Mouse (Mus musculus) liver, postnatal 0 days (tissue): ENCODE results near the gene Bach2. TPM values are rescaled to one million over a fixed set of nuclear protein-coding genes. Genes with fewer than 3 reads are reported as not detected.

Experiments
- ATAC-seq: fragments of 200-750 bp; cut with Nextera tagmentation; 2 replicates; pipeline ENCODE4 v1.8.0; 2017; ENCODE audit warnings: mild to moderate bottlenecking, moderate library complexity
- DNase-seq: peaks from one replicate; pipeline ENCODE4 v3.0.0-alpha.2; 2016
- H3K27ac ChIP-seq: fragments of 300-500 bp; sonication (generic); 2 replicates; pipeline ENCODE4 v1.5.1; 2014; ENCODE audit warnings: antibody characterized with exemption, moderate library complexity, mild to moderate bottlenecking, low read depth
- H3K27me3 ChIP-seq: fragments of 300-500 bp; sonication (generic); 2 replicates; pipeline ENCODE4 v1.6.1; 2014; ENCODE audit warnings: low read length, control low read depth, mixed read lengths; ENCODE audit not compliant: insufficient read depth
- H3K36me3 ChIP-seq: fragments of 300-500 bp; sonication (generic); replicated peaks from 2 replicates; pipeline ENCODE4 v1.6.1; 2014; ENCODE audit warnings: mild to moderate bottlenecking, control low read depth, low read length, moderate library complexity, mixed read lengths; ENCODE audit not compliant: insufficient read depth
- H3K4me1 ChIP-seq: fragments of 300-500 bp; sonication (generic); 2 replicates; pipeline ENCODE4 v1.6.1; 2014; ENCODE audit warnings: antibody characterized with exemption, mild to moderate bottlenecking, control low read depth; ENCODE audit not compliant: insufficient read depth
- H3K4me2 ChIP-seq: fragments of 300-500 bp; sonication (generic); 2 replicates; pipeline ENCODE4 v1.6.1; 2014; ENCODE audit warnings: low read depth, mild to moderate bottlenecking, low read length, moderate library complexity, mixed read lengths
- H3K4me3 ChIP-seq: fragments of 300-500 bp; sonication (generic); 2 replicates; pipeline ENCODE4 v1.5.1; 2014; ENCODE audit warnings: low read depth, low read length
- H3K9ac ChIP-seq: fragments of 300-500 bp; sonication (generic); replicated peaks from 2 replicates; pipeline ENCODE4 v1.6.1; 2014; ENCODE audit warnings: mild to moderate bottlenecking, moderate library complexity
- H3K9me3 ChIP-seq: fragments of 300-500 bp; sonication (generic); 2 replicates; pipeline ENCODE4 v1.6.1; 2016; ENCODE audit warnings: mild to moderate bottlenecking, control low read depth, low read length, mixed read lengths
- CTCF ChIP-seq: sonication (generic); IDR thresholded peaks from 2 replicates; pipeline ENCODE4 v1.5.1; 2016; ENCODE audit warnings: antibody characterized with exemption, low read depth
- EP300 ChIP-seq: IDR thresholded peaks from 2 replicates; pipeline ENCODE4 v1.6.1; 2016; ENCODE audit warnings: antibody characterized with exemption, low read depth, mild to moderate bottlenecking
- WGBS: fragments of 180-500 bp; shearing (Covaris S2); extraction: QIAGEN DNeasy Blood & Tissue Kit; methylation state at CpG from one replicate; pipeline ENCODE4 v1.1.7; 2014; ENCODE audit not compliant: insufficient replicate concordance; 5-methylcytosine and 5-hydroxymethylcytosine counted together
- polyA plus RNA-seq: library from polyadenylated mRNA; unstranded; fragments of >200 nt; fragmentation: Nextera tagmentation; extraction: Ambion mirVana; gene quantifications from 2 replicates; pipeline ENCODE4 v1.2.1, GENCODE M21; 2015

Gene Bach2
- polyA plus RNA-seq, 1 experiment from 2014 or later = 4.3 TPM

DNA sequence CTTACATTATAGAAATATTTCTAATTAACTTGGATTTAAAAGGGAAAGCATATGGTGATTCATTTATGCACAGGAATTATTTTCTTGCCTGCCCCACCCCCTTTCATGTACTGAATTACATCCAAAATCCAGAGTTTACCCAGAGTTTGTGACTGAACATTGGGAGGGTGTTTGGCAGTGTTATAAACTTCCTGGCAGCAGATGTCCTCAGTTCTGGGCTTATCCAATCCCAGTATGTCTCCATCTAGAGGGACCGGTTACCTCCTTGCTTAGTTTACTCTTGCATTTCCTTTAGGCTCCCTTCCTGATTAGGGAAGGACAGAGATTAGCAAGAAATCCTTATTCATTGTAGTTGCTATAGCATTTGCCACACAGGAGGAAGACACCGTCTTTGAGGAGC, 146.5 kb downstream of the Bach2 start:
- WGBS = 73% methylated on average over 2 of the region's 2 CpGs
- Histone ChIP-seq H3K9ac (no peak overlapping the region), H3K27me3 (no peaks in the 10 kb centered on the region), H3K4me1 (peaks cover 8% of the 10 kb centered on the region), H3K36me3 (no peaks in the 10 kb centered on the region), H3K4me3 (no peak overlapping the region), H3K9me3 (no peaks in the 10 kb centered on the region), H3K27ac (no peak overlapping the region), H3K4me2 (no peak overlapping the region)
- no peak for TF ChIP-seq EP300
- TF ChIP-seq CTCF = no peak
- DNase-seq (no peak), ATAC-seq (no peak)

GRCm38 (mm10) chr4:32385623-32386022, 147.0 kb downstream of the Bach2 start:
- Histone ChIP-seq H3K9ac (no peak overlapping the region), H3K4me1 (peaks cover 8% of the 10 kb centered on the region), H3K9me3 (no peaks in the 10 kb centered on the region), H3K4me3 (no peak overlapping the region), H3K27me3 (no peaks in the 10 kb centered on the region), H3K27ac (no peak overlapping the region), H3K36me3 (no peaks in the 10 kb centered on the region), H3K4me2 (no peak overlapping the region)
- 58% methylated on average over 14 of the region's 14 CpGs for WGBS
- TF ChIP-seq EP300 = no peak
- TF ChIP-seq CTCF = no peak
- no peak for ATAC-seq
- DNase-seq = no peak

GRCm38 (mm10) chr4:32386346-32386745, 147.7 kb downstream of the Bach2 start:
- DNase-seq (no peak), ATAC-seq (no peak)
- Histone ChIP-seq H3K36me3 (no peaks in the 10 kb centered on the region), H3K27me3 (no peaks in the 10 kb centered on the region), H3K4me3 (no peak overlapping the region), H3K27ac (no peak overlapping the region), H3K9ac (no peak overlapping the region), H3K9me3 (no peaks in the 10 kb centered on the region), H3K4me1 (peaks cover 8% of the 10 kb centered on the region), H3K4me2 (no peak overlapping the region)
- WGBS = 76% methylated on average over 10 of the region's 10 CpGs
- TF ChIP-seq EP300 (no peak), CTCF (no peak)

DNA sequence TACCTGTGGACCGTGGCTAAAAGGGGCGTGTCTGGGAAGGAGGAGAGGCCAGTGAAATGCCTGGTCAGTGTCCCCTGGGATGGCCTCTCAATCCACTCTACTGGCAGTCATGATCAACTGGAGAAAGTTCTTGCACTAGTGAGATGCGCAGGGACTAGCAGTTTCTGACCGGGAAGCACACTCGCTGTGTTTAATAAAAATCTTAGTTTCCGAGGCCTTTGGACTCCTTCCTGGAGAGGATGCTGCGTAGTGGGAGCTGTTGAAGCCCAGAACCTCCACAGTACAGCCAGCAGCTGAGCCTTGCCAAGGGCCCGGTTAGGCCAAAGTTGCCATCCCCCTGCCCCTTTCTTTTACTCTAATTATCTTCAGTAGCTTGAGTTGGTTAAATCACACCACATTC, 148.3 kb downstream of the Bach2 start:
- DNase-seq (no peak), ATAC-seq (no peak)
- no peak overlapping the region for H3K4me2 ChIP-seq
- H3K4me3 ChIP-seq = no peak overlapping the region
- TF ChIP-seq CTCF = no peak
- no peak for TF ChIP-seq EP300
- H3K9me3 ChIP-seq = no peaks in the 10 kb centered on the region
- WGBS = 78% methylated on average over 8 of the region's 8 CpGs
- no peaks in the 10 kb centered on the region for H3K27me3 ChIP-seq
- peaks cover 8% of the 10 kb centered on the region for H3K4me1 ChIP-seq
- H3K36me3 ChIP-seq = no peaks in the 10 kb centered on the region
- H3K9ac ChIP-seq = no peak overlapping the region
- H3K27ac ChIP-seq = peak overlapping the region; percentile 39; the same call in 1 of the 2 replicates

GRCm38 (mm10) chr4:32387479-32388240, 149.1 kb downstream of the Bach2 start:
- TF ChIP-seq EP300 = peak; percentile 29; the same call in 1 of the 2 replicates
- no peak for TF ChIP-seq CTCF
- Histone ChIP-seq H3K36me3 (no peaks in the 10 kb centered on the region), H3K27me3 (no peaks in the 10 kb centered on the region), H3K4me2 (no peak overlapping the region), H3K4me1 (peaks cover 8% of the 10 kb centered on the region), H3K4me3 (no peak overlapping the region), H3K9me3 (no peaks in the 10 kb centered on the region), H3K27ac (peak overlapping the region; percentile 39; the same call in 1 of the 2 replicates), H3K9ac (no peak overlapping the region)
- 20% methylated on average over 11 of the region's 11 CpGs for WGBS
- ATAC-seq (peak; percentile 56), DNase-seq (peak; percentile 52)

GRCm38 (mm10) chr4:32388564-32388963, 150.0 kb downstream of the Bach2 start:
- H3K9me3 ChIP-seq = no peaks in the 10 kb centered on the region
- peaks cover 8% of the 10 kb centered on the region for H3K4me1 ChIP-seq
- H3K27ac ChIP-seq = no peak overlapping the region
- no peak overlapping the region for H3K9ac ChIP-seq
- WGBS = 63% methylated on average over 9 of the region's 9 CpGs
- no peak for TF ChIP-seq EP300
- no peak for TF ChIP-seq CTCF
- no peaks in the 10 kb centered on the region for H3K36me3 ChIP-seq
- no peak overlapping the region for H3K4me3 ChIP-seq
- H3K4me2 ChIP-seq = no peak overlapping the region
- H3K27me3 ChIP-seq = no peaks in the 10 kb centered on the region
- ATAC-seq (no peak), DNase-seq (no peak)
